Mouse (Mus musculus): Measurements from ENCODE around the gene Rac3.

DNA sequence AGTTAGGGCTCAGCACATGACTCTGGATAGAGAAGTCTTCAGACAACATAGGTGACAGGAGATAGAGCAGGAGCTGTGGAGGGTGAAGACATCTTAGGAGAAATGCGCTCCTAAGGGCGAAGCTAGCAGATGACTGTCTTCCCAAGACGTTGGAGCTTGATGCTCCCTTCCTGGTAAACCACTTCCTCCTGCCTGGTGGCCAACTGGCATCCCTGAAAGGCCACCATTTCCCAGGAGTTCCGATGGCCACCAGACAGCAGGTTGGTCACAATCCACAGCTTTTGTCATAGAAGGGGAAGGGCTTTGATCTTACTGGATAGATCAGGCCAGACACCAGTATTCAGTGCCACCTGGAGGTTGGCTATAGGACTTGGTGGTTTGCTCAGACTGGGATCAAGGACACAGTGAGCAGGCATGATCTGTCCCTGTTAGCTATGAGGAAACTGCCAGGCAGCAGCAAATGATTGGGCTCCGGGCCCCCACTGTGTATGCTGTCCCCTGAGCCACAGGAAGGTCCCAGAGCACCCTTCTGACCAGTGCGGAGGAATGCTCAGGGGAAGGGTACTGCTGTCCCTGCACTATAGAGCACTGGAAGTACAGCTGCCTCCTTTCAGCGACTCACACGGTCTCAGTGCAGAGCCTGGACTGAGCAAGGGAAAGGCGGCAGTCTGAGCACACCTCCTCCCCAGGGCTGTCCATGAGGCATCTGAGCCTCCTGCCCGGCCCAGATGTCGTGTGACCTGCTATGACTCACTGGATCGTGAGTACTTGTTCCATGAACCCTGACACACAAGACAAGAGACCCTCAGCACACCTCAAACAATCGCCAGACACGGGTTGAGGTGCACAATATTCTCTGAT, 40.8 kb downstream of the Rac3 start:
- TF ChIP-seq CTCF (IDR thresholded peaks at IDR 0.05; ENCODE audit: borderline replicate concordance, insufficient read depth, low read length), result no peak
- TF ChIP-seq POLR2A (IDR thresholded peaks at IDR 0.05; ENCODE audit: low read depth, low read length), result no peak
